Mouse (Mus musculus): ENCODE results near the gene Nde1. TPM values are rescaled to one million over a fixed set of nuclear protein-coding genes. Genes with fewer than 3 reads are reported as not detected.

The Nde1 gene
- polyA plus RNA-seq, 1 experiment from 2014 or later, result 30.1 TPM

DNA sequence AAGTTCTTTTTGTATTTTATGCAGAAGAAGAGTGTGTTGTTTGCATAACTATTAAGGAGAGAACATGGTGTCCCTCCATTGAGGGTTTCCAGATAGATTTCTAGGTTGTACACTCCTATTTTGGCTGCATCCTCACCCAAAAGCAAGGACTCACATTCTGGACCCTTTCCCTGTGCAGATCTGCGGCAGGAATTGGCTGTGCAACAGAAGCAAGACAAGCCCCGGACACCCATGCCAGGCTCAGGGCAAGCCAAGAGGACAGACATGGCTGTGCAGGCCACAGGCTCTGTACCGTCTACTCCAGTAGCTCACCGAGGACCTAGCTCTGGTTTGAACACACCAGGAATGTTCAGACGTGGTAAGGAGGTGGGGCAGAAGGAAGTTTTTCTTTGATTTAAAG, 22.4 kb downstream of the Nde1 start:
- no peak for DNase-seq (ENCODE audit: low spot score)
- Histone ChIP-seq H3K4me3 (ENCODE audit: low read depth, low read length) (no peak overlapping the region), H3K27ac (replicated peaks) (no peak overlapping the region), H3K9ac (ENCODE audit: low read length) (no peak overlapping the region), H3K9me3 (ENCODE audit: control insufficient read depth, low read length) (no peaks in the 10 kb centered on the region), H3K4me1 (replicated peaks; ENCODE audit: control insufficient read depth, insufficient read depth) (no peaks in the 10 kb centered on the region), H3K4me2 (replicated peaks; ENCODE audit: low read depth) (no peak overlapping the region), H3K36me3 (ENCODE audit: control insufficient read depth, insufficient read depth, low read length) (peaks cover 44% of the 10 kb centered on the region), H3K27me3 (ENCODE audit: control insufficient read depth, insufficient read depth, low read length) (no peaks in the 10 kb centered on the region)
- ATAC-seq (ENCODE audit: low FRiP score, low TSS enrichment), result no peak
- no peak for TF ChIP-seq EP300 (optimal IDR thresholded peaks at IDR 0.05)
- TF ChIP-seq CTCF (IDR thresholded peaks at IDR 0.05; ENCODE audit: low read depth), result no peak
- WGBS, result over 99% methylated on average over 5 of the region's 5 CpGs

DNA sequence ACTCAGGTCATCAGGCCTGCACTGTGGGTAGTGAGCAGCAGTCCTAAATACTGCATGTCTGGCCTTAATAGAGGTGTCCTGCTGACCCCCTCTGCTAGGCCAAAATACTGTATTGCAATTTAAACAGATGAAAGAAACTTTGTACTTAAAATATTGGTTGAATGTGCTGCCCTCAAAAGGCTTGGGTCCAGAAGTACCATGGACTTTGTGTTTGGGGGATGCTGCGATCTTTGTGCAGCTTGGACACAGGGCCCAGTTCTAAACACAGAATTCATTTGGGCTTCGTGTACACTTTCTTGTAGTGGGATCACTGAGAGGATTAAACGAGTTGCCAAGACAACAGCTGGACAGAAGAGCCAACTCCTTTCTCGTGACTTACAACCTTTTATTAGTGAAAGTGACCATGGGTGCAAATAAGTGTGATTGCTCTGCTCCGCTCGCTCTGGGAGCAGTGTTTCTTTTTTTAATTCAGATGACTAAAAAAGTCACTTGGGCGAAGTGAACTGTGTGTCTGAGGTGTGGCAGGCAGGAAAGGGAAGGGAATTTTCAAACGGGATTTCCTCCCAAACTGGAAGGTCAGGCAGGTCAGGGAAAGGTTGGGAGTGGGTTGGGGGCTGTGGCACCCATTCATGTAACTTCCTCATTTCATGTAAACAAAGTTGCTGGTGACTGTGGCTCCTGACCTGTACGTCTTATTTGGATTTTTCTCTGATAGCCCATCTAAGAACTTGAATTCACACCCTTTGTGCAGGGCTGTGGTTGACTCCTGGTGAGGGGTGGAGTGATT, 31.3 kb downstream of the Nde1 start:
- peaks cover 30% of the 10 kb centered on the region for H3K36me3 ChIP-seq (ENCODE audit: control insufficient read depth, insufficient read depth, low read length)

GRCm38 (mm10) chr16:14195427-14195826, 32.4 kb downstream of the Nde1 start:
- H3K9me3 ChIP-seq (ENCODE audit: control insufficient read depth, low read length), result no peaks in the 10 kb centered on the region
- H3K4me1 ChIP-seq (replicated peaks; ENCODE audit: control insufficient read depth, insufficient read depth), result no peaks in the 10 kb centered on the region
- H3K27me3 ChIP-seq (ENCODE audit: control insufficient read depth, insufficient read depth, low read length), result no peaks in the 10 kb centered on the region
- ATAC-seq (ENCODE audit: low FRiP score, low TSS enrichment) (no peak), DNase-seq (ENCODE audit: low spot score) (peak; percentile 51)
- H3K9ac ChIP-seq (ENCODE audit: low read length), result no peak overlapping the region
- TF ChIP-seq CTCF (IDR thresholded peaks at IDR 0.05; ENCODE audit: low read depth) (peak; percentile 74), EP300 (optimal IDR thresholded peaks at IDR 0.05) (no peak)
- H3K4me2 ChIP-seq (replicated peaks; ENCODE audit: low read depth), result no peak overlapping the region
- WGBS, result 23% methylated on average over 1 of the region's 1 CpGs
- no peak overlapping the region for H3K4me3 ChIP-seq (ENCODE audit: low read depth, low read length)
- no peak overlapping the region for H3K27ac ChIP-seq (replicated peaks)
- H3K36me3 ChIP-seq (ENCODE audit: control insufficient read depth, insufficient read depth, low read length), result peaks cover 23% of the 10 kb centered on the region; the same call in 1 of the 2 replicates

More for the DNA sequence above, 31.3 kb downstream of the Nde1 start:
- Histone ChIP-seq H3K4me3 (ENCODE audit: low read depth, low read length) (no peak overlapping the region), H3K4me2 (replicated peaks; ENCODE audit: low read depth) (no peak overlapping the region), H3K9ac (ENCODE audit: low read length) (no peak overlapping the region), H3K4me1 (replicated peaks; ENCODE audit: control insufficient read depth, insufficient read depth) (no peaks in the 10 kb centered on the region), H3K27ac (replicated peaks) (no peak overlapping the region), H3K9me3 (ENCODE audit: control insufficient read depth, low read length) (no peaks in the 10 kb centered on the region), H3K27me3 (ENCODE audit: control insufficient read depth, insufficient read depth, low read length) (no peaks in the 10 kb centered on the region)
- no peak for DNase-seq (ENCODE audit: low spot score)
- no peak for ATAC-seq (ENCODE audit: low FRiP score, low TSS enrichment)
- WGBS, result 59% methylated on average over 9 of the region's 9 CpGs
- TF ChIP-seq EP300 (optimal IDR thresholded peaks at IDR 0.05) (no peak), CTCF (IDR thresholded peaks at IDR 0.05; ENCODE audit: low read depth) (no peak)

DNA sequence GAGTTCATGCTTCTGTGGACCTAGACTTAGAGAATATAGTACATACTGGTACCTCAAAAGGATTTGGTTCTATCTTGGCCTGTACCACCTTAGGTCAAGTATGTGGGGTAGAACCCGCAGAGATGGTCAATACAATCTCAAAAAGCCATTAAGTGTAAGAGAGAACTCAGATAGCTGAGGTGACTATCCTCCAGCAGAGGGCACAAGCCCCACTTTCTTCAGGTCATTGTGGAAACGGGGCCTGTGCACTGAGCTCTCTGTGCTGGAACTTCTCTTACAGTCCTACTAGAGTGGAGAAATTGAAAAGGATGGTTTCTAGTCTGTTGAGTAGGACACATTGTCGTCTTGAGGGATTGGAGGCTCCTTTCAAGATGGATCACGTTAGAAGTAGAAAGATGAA, 35.7 kb downstream of the Nde1 start:
- DNase-seq (ENCODE audit: low spot score) (no peak), ATAC-seq (ENCODE audit: low FRiP score, low TSS enrichment) (no peak)
- TF ChIP-seq CTCF (IDR thresholded peaks at IDR 0.05; ENCODE audit: low read depth), result peak; percentile 43; the same call in 1 of the 2 replicates
- TF ChIP-seq EP300 (optimal IDR thresholded peaks at IDR 0.05), result no peak
- 72% methylated on average over 4 of the region's 4 CpGs for WGBS
- Histone ChIP-seq H3K27ac (replicated peaks) (no peak overlapping the region), H3K27me3 (ENCODE audit: control insufficient read depth, insufficient read depth, low read length) (no peaks in the 10 kb centered on the region), H3K9me3 (ENCODE audit: control insufficient read depth, low read length) (no peaks in the 10 kb centered on the region), H3K4me3 (ENCODE audit: low read depth, low read length) (no peak overlapping the region), H3K9ac (ENCODE audit: low read length) (no peak overlapping the region), H3K36me3 (ENCODE audit: control insufficient read depth, insufficient read depth, low read length) (peaks cover 13% of the 10 kb centered on the region; the same call in 1 of the 2 replicates), H3K4me1 (replicated peaks; ENCODE audit: control insufficient read depth, insufficient read depth) (no peaks in the 10 kb centered on the region), H3K4me2 (replicated peaks; ENCODE audit: low read depth) (no peak overlapping the region)

DNA sequence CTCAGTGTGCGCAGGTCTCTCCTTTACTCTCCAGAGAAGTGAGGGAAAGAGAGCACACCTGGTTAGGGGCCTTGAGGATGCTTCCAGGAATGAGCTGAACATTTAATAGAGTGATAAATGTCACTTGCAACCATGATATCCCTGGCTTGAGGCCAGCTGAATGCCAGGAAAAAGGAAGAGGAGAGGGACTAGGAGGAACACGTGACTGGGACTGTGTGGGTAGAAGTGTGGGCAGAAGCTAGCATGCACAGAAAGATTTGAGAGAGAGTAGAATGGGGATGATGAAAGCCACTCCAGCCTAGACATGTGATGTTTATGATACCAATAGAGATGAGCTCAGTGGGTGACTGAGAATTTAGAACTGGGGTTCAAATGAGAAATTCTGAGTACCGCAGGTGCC, 52.1 kb downstream of the Nde1 start:
- TF ChIP-seq EP300 (optimal IDR thresholded peaks at IDR 0.05), result no peak
- TF ChIP-seq CTCF (IDR thresholded peaks at IDR 0.05; ENCODE audit: low read depth), result no peak
- Histone ChIP-seq H3K4me3 (ENCODE audit: low read depth, low read length) (no peak overlapping the region), H3K9ac (ENCODE audit: low read length) (no peak overlapping the region), H3K4me1 (replicated peaks; ENCODE audit: control insufficient read depth, insufficient read depth) (no peaks in the 10 kb centered on the region), H3K27ac (replicated peaks) (no peak overlapping the region), H3K9me3 (ENCODE audit: control insufficient read depth, low read length) (no peaks in the 10 kb centered on the region), H3K36me3 (ENCODE audit: control insufficient read depth, insufficient read depth, low read length) (peaks cover 2% of the 10 kb centered on the region; the same call in 1 of the 2 replicates), H3K4me2 (replicated peaks; ENCODE audit: low read depth) (no peak overlapping the region), H3K27me3 (ENCODE audit: control insufficient read depth, insufficient read depth, low read length) (no peaks in the 10 kb centered on the region)
- no peak for ATAC-seq (ENCODE audit: low FRiP score, low TSS enrichment)
- DNase-seq (ENCODE audit: low spot score), result no peak
- WGBS, result 77% methylated on average over 3 of the region's 3 CpGs

- Histone ChIP-seq H3K9me3 (ENCODE audit: control insufficient read depth, low read length) (no peaks in the 10 kb centered on the region), H3K27ac (replicated peaks) (no peak overlapping the region), H3K36me3 (ENCODE audit: control insufficient read depth, insufficient read depth, low read length) (no peaks in the 10 kb centered on the region), H3K4me2 (replicated peaks; ENCODE audit: low read depth) (no peak overlapping the region), H3K9ac (ENCODE audit: low read length) (no peak overlapping the region), H3K4me1 (replicated peaks; ENCODE audit: control insufficient read depth, insufficient read depth) (no peaks in the 10 kb centered on the region), H3K27me3 (ENCODE audit: control insufficient read depth, insufficient read depth, low read length) (no peaks in the 10 kb centered on the region), H3K4me3 (ENCODE audit: low read depth, low read length) (no peak overlapping the region)
- WGBS, result 19% methylated on average over 6 of the region's 6 CpGs
- DNase-seq (ENCODE audit: low spot score) (peak; percentile 83), ATAC-seq (ENCODE audit: low FRiP score, low TSS enrichment) (peak; percentile 59)
- no peak for TF ChIP-seq EP300 (optimal IDR thresholded peaks at IDR 0.05)
- TF ChIP-seq CTCF (IDR thresholded peaks at IDR 0.05; ENCODE audit: low read depth), result peak; percentile 98
Observed at GRCm38 (mm10) chr16:14237100-14237723, 74.1 kb downstream of the Nde1 start.
